Mouse (Mus musculus): ENCODE data around the gene Adamtsl5. TPM values are rescaled to one million over a fixed set of nuclear protein-coding genes. Genes with fewer than 3 reads are reported as not detected.
A peak's percentile ranks its signal among the peaks of the same experiment; 100 is the strongest.

Adamtsl5 gene
- total and polyA plus RNA-seq, 3 experiments: 71.9 to 85.2 (median 84.5) TPM

DNA sequence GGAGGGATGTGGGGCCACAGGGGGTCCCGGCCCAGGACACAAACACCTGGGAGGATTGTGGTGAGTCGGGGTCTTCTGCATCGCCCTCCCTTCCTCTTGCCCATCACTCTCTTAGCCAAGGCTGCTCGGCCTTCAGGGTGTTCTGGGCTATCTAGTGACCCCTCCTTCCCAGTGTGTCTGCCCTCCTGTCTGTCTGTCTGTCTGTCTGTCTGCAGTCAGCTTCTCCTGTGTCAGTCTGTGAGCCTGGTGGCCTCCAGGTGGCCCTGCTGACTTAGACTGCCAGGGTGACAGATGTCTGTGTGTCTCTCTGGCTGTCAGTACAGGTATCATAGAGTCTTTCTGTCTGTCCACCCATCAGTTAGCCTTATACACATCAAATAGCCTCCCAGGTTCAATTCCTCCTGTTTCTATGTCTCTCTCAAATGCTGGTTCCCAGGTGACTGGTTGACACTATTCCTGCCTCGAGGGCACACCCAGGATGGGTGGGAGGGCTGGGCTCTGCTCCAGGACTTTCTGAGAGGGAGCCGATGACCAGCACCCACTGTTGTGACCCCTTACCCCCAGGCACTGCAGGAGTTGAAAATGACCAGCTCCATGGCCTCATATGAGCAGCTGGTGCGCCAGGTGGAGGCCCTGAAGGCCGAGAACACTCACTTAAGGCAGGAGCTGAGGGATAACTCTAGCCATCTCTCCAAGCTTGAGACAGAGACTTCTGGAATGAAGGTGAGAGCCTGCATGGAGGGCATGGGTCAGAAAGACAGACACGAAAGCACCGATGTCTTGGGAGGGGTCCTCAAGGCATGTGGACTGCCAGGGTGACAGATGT, 46.7 kb downstream of the Adamtsl5 start:
- H3K79me2 ChIP-seq (replicated peaks; ENCODE audit: control insufficient read depth, insufficient read depth, low read length): no peaks in the 10 kb centered on the region
- peak overlapping the region; percentile 54 for H3K27ac ChIP-seq
- H3K27me3 ChIP-seq (ENCODE audit: control insufficient read depth, insufficient read depth, low read length): peaks cover 3% of the 10 kb centered on the region; the same call in 1 of the 2 replicates
- no peak overlapping the region for H3K9ac ChIP-seq (ENCODE audit: low read depth, low read length)
- H3K36me3 ChIP-seq (ENCODE audit: control insufficient read depth, insufficient read depth, low read length): no peaks in the 10 kb centered on the region
- intact Hi-C loops (cut with DNase I): no loop called here
- 73% methylated on average over 9 of the region's 10 CpGs for WGBS
- no peak for DNase-seq
- no peak overlapping the region for H3K4me3 ChIP-seq
- peaks cover 5% of the 10 kb centered on the region for H3K4me1 ChIP-seq (ENCODE audit: control insufficient read depth, insufficient read depth, low read length)
- no peak for TF ChIP-seq EP300 (IDR thresholded peaks at IDR 0.05; ENCODE audit: insufficient read depth, low read depth, low read length)
- no peak for TF ChIP-seq CTCF (IDR thresholded peaks at IDR 0.05)
- TF ChIP-seq POLR2A (IDR thresholded peaks at IDR 0.05; ENCODE audit: insufficient read depth, low read depth, low read length): no peak

DNA sequence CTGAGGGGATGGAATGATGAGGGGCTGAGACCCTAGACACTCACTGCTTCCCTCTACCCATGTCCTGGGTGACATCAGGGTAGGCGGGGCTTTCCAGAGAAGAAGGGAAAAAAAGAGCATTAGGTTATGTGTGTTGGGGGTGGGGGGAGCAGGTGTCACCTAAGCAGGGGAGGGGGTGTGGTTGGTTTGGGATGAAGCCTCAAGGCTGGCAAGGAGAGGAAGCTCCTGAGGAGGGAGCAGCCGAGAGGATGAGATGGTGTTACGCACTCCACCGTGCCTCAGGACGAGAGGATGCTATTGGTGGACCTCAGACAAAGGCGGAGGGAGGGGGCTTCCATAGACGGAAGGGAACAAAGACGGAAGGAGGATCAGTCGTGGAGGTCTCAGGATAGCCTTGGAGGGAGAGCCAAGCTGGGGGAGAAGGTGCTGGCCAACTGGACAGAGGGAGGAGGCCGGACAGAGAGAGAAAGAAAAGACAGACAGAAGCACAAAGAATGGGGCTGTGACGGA, 47.5 kb downstream of the Adamtsl5 start:
- 49% methylated on average over 11 of the region's 11 CpGs for WGBS
- DNase-seq: no peak
- TF ChIP-seq EP300 (IDR thresholded peaks at IDR 0.05; ENCODE audit: insufficient read depth, low read depth, low read length) (no peak), POLR2A (IDR thresholded peaks at IDR 0.05; ENCODE audit: insufficient read depth, low read depth, low read length) (no peak), CTCF (IDR thresholded peaks at IDR 0.05) (no peak)
- Histone ChIP-seq H3K9ac (ENCODE audit: low read depth, low read length) (no peak overlapping the region), H3K27me3 (ENCODE audit: control insufficient read depth, insufficient read depth, low read length) (peaks cover 3% of the 10 kb centered on the region; the same call in 1 of the 2 replicates), H3K27ac (no peak overlapping the region), H3K4me1 (ENCODE audit: control insufficient read depth, insufficient read depth, low read length) (peaks cover 5% of the 10 kb centered on the region), H3K36me3 (ENCODE audit: control insufficient read depth, insufficient read depth, low read length) (no peaks in the 10 kb centered on the region), H3K79me2 (replicated peaks; ENCODE audit: control insufficient read depth, insufficient read depth, low read length) (no peaks in the 10 kb centered on the region), H3K4me3 (no peak overlapping the region)
- intact Hi-C loops (cut with DNase I): no loop called here

DNA sequence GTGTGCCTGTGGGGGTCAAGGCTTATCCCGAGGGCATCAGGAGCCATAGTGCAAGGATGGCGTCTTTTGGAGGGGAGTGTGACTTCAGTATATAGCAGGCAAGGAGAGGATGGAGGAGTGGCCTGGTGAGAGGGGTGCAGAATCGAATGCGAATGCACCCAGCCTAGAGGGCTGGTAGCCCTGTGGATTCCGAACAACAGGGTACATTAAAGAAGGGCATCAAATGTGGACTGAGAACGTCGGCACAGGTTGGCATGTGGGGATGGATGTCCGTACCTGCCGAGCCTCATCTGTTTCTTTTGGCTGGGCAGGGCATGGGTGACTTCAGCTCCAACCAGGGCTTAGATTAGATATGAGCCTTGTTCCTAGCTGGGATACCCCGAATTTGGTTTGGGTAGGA, 48.4 kb downstream of the Adamtsl5 start:
- intact Hi-C loops (cut with DNase I): loop anchor here (10.0 kb wide), 1 partner anchor 255 kb away; no protein-coding TSS in a partner anchor
- no peak overlapping the region for H3K9ac ChIP-seq (ENCODE audit: low read depth, low read length)
- DNase-seq: no peak
- WGBS: 54% methylated on average over 10 of the region's 10 CpGs
- H3K27ac ChIP-seq: no peak overlapping the region
- no peaks in the 10 kb centered on the region for H3K79me2 ChIP-seq (replicated peaks; ENCODE audit: control insufficient read depth, insufficient read depth, low read length)
- H3K36me3 ChIP-seq (ENCODE audit: control insufficient read depth, insufficient read depth, low read length): no peaks in the 10 kb centered on the region
- H3K4me1 ChIP-seq (ENCODE audit: control insufficient read depth, insufficient read depth, low read length): peaks cover 5% of the 10 kb centered on the region
- no peak overlapping the region for H3K4me3 ChIP-seq
- H3K27me3 ChIP-seq (ENCODE audit: control insufficient read depth, insufficient read depth, low read length): peaks cover 2% of the 10 kb centered on the region; the same call in 1 of the 2 replicates
- TF ChIP-seq CTCF (IDR thresholded peaks at IDR 0.05) (no peak), EP300 (IDR thresholded peaks at IDR 0.05; ENCODE audit: insufficient read depth, low read depth, low read length) (no peak), POLR2A (IDR thresholded peaks at IDR 0.05; ENCODE audit: insufficient read depth, low read depth, low read length) (no peak)

DNA sequence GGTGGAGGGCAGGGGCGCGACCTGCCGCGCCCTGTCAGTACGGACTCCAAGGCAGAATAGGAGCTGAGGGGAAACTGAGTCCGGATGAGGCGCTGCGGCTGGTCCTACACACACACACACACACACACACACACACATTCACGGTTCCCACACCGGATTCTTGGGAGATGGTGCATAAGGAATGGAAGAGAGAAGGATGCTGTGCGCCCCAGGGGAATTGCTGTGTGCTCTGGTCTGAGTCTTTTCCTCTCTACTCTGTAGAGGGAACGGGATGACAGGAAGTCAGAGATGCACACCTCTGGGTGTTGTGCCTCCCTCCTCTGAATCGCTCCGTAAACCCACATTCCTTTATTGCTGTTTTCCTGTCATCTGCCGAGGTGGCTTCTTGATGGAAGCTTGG, 48.9 kb downstream of the Adamtsl5 start:
- 25% methylated on average over 15 of the region's 15 CpGs for WGBS
- no peak overlapping the region for H3K9ac ChIP-seq (ENCODE audit: low read depth, low read length)
- no peaks in the 10 kb centered on the region for H3K79me2 ChIP-seq (replicated peaks; ENCODE audit: control insufficient read depth, insufficient read depth, low read length)
- no peaks in the 10 kb centered on the region for H3K36me3 ChIP-seq (ENCODE audit: control insufficient read depth, insufficient read depth, low read length)
- TF ChIP-seq EP300 (IDR thresholded peaks at IDR 0.05; ENCODE audit: insufficient read depth, low read depth, low read length) (no peak), CTCF (IDR thresholded peaks at IDR 0.05) (no peak), POLR2A (IDR thresholded peaks at IDR 0.05; ENCODE audit: insufficient read depth, low read depth, low read length) (no peak)
- H3K27me3 ChIP-seq (ENCODE audit: control insufficient read depth, insufficient read depth, low read length): no peaks in the 10 kb centered on the region; the same call in 1 of the 2 replicates
- intact Hi-C loops (cut with DNase I): loop anchor here (10.0 kb wide), 1 partner anchor 256 kb away; no protein-coding TSS in a partner anchor
- no peak for DNase-seq
- no peak overlapping the region for H3K4me3 ChIP-seq
- no peak overlapping the region for H3K27ac ChIP-seq
- H3K4me1 ChIP-seq (ENCODE audit: control insufficient read depth, insufficient read depth, low read length): peaks cover 5% of the 10 kb centered on the region

DNA sequence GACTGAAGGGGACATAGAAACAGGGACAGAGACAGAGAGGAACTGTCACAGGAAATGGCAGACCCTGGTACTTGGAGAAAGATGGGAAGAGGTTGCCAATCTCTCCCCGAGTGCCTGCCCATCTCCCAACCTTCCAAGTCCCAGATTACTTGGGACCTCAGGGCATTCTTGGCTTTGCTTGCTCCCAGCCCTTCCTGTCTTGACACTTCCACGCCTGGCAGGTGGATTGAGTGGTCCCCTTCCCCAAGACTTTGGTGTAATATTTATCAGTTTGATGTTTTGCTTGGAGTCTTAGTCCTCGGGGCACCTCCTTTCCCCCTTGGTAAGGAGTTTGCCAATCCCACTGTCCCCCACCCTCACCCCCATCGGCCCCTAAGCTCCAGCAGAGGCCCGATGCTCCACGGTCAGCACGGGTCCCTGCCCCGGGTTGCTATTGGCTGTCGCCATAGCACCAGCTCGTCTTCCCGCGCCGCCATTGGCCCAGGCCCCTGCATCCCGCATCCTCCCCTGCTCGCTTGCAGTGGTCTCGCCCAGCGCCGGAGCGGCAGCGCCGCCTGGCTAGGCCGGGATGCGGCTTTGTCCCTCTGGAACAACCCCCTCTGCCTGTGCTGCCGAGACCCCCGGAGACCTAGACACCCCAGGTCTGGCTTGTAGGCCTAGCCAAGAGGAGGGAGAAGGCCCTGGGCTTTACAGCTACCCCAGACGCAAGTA, 49.5 kb downstream of the Adamtsl5 start:
- H3K36me3 ChIP-seq (ENCODE audit: control insufficient read depth, insufficient read depth, low read length): no peaks in the 10 kb centered on the region
- no peak overlapping the region for H3K4me3 ChIP-seq
- H3K9ac ChIP-seq (ENCODE audit: low read depth, low read length): no peak overlapping the region
- intact Hi-C loops (cut with DNase I): loop anchor here (10.0 kb wide), 1 partner anchor 256 kb away; no protein-coding TSS in a partner anchor
- no peak for TF ChIP-seq CTCF (IDR thresholded peaks at IDR 0.05)
- TF ChIP-seq POLR2A (IDR thresholded peaks at IDR 0.05; ENCODE audit: insufficient read depth, low read depth, low read length): no peak
- no peak for TF ChIP-seq EP300 (IDR thresholded peaks at IDR 0.05; ENCODE audit: insufficient read depth, low read depth, low read length)
- DNase-seq: peak; percentile 50 to 54
- WGBS: 10% methylated on average over 26 of the region's 26 CpGs
- H3K79me2 ChIP-seq (replicated peaks; ENCODE audit: control insufficient read depth, insufficient read depth, low read length): no peaks in the 10 kb centered on the region
- no peak overlapping the region for H3K27ac ChIP-seq
- H3K27me3 ChIP-seq (ENCODE audit: control insufficient read depth, insufficient read depth, low read length): no peaks in the 10 kb centered on the region; the same call in 1 of the 2 replicates
- peaks cover 5% of the 10 kb centered on the region for H3K4me1 ChIP-seq (ENCODE audit: control insufficient read depth, insufficient read depth, low read length)
